Mouse (Mus musculus): ENCODE measurements at regions not wholly inside any gene's neighbourhood (a gene's known extent, or its start where the extent isn't known, plus 50 kb on each side); places are given as distances from the start of the nearest gene placed in this dataset.

DNA sequence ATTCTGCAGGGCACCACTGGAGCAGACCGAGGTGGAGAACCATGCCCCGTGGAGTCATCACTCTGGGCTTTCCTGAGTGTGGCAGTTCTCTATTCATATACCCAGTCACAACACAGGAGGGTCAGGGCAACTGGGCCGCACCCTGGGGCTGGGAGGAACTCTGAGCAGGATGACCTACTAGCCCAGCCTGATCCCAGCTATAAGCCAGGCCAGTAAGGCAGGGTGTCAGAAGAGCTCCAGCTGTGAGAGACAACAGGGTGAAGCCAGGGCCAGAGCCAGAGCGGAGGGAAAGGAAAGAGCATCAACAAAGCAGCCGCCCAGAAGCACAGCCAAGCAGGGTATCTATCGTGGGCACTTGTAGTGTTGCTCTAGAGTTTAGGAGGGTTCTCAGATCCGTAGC, 81.1 kb upstream of the Hk2 start:
- TF ChIP-seq POLR2A (IDR thresholded peaks at IDR 0.05; ENCODE audit: borderline replicate concordance, extremely low read depth, insufficient read depth, insufficient read length, poor library complexity, severe bottlenecking) = no peak
- TF ChIP-seq CTCF (IDR thresholded peaks at IDR 0.05; ENCODE audit: borderline replicate concordance, extremely low read depth, insufficient read depth, insufficient read length) = no peak

Data from brain, embryonic 14.5 days (tissue).